Mouse (Mus musculus) limb, embryonic 12.5 days (tissue): ENCODE measurements at regions not wholly inside any gene's neighbourhood (a gene's known extent, or its start where the extent isn't known, plus 50 kb on each side); places are given as distances from the start of the nearest gene placed in this dataset.
"Not testable (repeated sequence)": the region's sequence is repeated elsewhere in the genome, so short reads cannot be mapped to it uniquely, and the experiment has no call there.

ENCODE experiments used
- ATAC-seq: fragments of 200-750 bp; cut with Nextera tagmentation; 2 replicates; pipeline ENCODE4 v1.8.0; 2017; ENCODE audit warnings: low read depth, moderate TSS enrichment; ENCODE audit not compliant: insufficient number of reproducible peaks, insufficient read depth, low FRiP score, low TSS enrichment
- H3K27ac ChIP-seq: fragments of 300-500 bp; sonication (generic); 2 replicates; pipeline ENCODE4 v1.5.1; 2016; ENCODE audit warnings: mild to moderate bottlenecking, moderate library complexity
- H3K27me3 ChIP-seq: fragments of 300-500 bp; sonication (generic); 2 replicates; pipeline ENCODE4 v1.6.1; 2016; ENCODE audit warnings: mild to moderate bottlenecking, moderate library complexity
- H3K36me3 ChIP-seq: fragments of 300-500 bp; sonication (generic); 2 replicates; pipeline ENCODE4 v1.6.1; 2016; ENCODE audit warnings: mild to moderate bottlenecking, moderate library complexity
- H3K4me1 ChIP-seq: fragments of 300-500 bp; sonication (generic); replicated peaks from 2 replicates; pipeline ENCODE4 v1.6.1; 2016
- H3K4me2 ChIP-seq: fragments of 300-500 bp; sonication (generic); 2 replicates; pipeline ENCODE4 v1.6.1; 2016; ENCODE audit warnings: mild to moderate bottlenecking, moderate library complexity
- H3K4me3 ChIP-seq: fragments of 300-500 bp; sonication (generic); replicated peaks from 2 replicates; pipeline ENCODE4 v1.5.1; 2016; ENCODE audit warnings: mild to moderate bottlenecking
- H3K9ac ChIP-seq: fragments of 300-500 bp; sonication (generic); replicated peaks from 2 replicates; pipeline ENCODE4 v1.6.1; 2016; ENCODE audit warnings: mild to moderate bottlenecking, moderate library complexity
- H3K9me3 ChIP-seq: fragments of 300-500 bp; sonication (generic); 2 replicates; pipeline ENCODE4 v1.6.1; 2016; ENCODE audit warnings: mild to moderate bottlenecking, moderate library complexity
- WGBS: fragments of 180-500 bp; shearing (Covaris S2); methylation state at CpG from one replicate; pipeline ENCODE4 v1.1.7; 2016; 5-methylcytosine and 5-hydroxymethylcytosine counted together

DNA sequence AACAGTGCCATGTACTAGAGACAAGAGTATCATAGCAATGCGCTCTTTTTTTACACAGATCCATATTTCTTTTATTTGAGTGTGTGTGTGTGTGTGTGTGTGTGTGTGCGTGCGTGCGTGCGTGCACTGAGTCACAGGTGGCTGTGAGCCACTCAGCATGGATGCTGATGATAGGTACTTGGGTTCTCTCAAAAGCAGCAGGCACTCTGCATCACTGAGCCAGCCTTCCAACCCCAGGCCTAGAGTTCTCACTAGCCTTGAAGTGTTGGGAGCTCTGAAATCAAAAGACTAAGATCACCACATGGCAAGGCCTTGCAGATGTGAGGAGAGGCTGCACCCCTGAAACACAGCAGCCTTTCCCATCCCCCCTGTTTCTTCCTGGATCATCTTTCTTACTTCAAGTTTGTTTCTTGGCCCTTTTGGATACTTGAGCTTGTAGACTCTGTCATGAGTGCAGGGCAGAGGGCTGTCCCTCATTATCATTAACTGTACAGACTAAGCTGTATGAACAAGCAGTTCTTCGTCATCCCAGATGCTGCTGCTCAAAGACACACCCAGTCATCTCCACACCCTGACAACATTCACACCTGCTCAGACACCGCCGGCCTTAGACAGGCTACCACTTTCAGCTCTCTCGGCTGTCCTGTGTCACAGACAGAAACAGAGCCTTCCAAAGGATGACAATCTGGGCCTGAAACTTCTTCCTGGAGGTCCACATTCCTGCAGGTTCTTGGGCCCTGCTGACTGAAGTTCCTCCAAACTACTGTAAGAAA, 405.5 kb upstream of the Ercc4 start:
- H3K9ac ChIP-seq: no peak overlapping the region
- no peaks in the 10 kb centered on the region for H3K27me3 ChIP-seq
- no peak for ATAC-seq
- no peak overlapping the region for H3K4me2 ChIP-seq
- H3K4me3 ChIP-seq: no peak overlapping the region
- H3K36me3 ChIP-seq: no peaks in the 10 kb centered on the region
- WGBS: 77% methylated on average over 9 of the region's 9 CpGs
- H3K27ac ChIP-seq: no peak overlapping the region
- no peaks in the 10 kb centered on the region for H3K9me3 ChIP-seq
- no peaks in the 10 kb centered on the region for H3K4me1 ChIP-seq

DNA sequence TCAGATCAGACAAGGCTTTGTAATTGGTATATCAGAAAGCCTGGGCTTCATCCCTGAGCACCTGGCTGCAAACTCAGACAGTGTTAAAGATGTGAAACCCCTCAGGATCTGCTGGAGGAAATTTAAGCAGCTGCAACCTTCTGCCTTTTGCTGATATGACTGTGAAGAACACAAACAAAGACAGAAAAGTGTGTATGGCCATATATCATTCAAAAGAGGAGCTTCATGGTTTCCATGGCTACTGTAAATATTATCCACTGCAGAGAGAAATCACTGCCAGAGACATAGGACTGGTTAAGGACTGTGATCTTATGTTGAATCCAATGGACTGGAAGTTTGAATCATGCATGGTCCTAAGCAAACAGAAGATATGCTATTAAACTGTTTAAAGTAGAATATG, 402.6 kb upstream of the Ercc4 start:
- no peak overlapping the region for H3K4me2 ChIP-seq
- H3K9me3 ChIP-seq: no peaks in the 10 kb centered on the region
- no peaks in the 10 kb centered on the region for H3K27me3 ChIP-seq
- ATAC-seq: no peak
- no peak overlapping the region for H3K27ac ChIP-seq
- H3K4me3 ChIP-seq: no peak overlapping the region
- no peaks in the 10 kb centered on the region for H3K4me1 ChIP-seq
- no peak overlapping the region for H3K9ac ChIP-seq
- H3K36me3 ChIP-seq: no peaks in the 10 kb centered on the region

DNA sequence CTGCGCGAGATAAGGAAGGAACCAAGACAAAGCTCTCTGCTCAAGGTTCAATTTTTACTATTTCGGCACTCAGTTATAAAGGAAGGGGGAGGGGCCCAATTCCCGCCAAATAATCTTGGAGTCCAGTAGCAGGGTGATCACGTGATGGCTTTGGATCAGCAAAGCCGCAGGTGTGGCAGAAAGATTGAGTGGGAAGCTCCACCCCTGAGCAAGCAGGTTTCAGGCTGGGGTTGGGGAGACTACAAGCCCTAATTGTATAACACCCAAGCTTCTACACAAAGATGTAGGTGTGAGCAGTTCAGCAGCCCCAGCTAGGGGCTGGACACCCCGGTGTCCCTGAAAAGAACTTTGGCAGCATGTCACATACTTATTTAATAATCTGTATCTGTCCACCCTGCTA, 388.1 kb upstream of the Ercc4 start:
- 85% methylated on average over 6 of the region's 7 CpGs for WGBS
- not testable (repeated sequence) for H3K27ac ChIP-seq

DNA sequence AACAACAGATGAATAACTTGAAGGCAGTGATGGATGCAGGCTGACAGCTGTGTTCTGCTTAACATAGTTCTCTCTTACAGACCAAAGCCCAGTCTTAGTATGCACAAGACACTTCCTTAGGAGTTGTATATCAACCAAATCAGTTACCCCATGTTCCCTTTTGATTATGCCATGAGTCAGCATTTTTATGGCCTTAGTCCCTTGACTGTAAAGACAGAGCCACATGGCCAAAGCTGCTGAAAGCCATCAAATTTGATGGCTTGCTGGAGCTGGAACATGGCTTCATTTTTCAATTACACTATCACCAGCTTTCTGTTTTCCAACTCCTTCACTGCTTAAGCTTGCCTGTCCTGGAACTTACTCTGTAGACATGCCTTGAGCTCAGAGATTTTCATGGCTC, 383.4 kb upstream of the Ercc4 start:
- Histone ChIP-seq H3K9me3 (no peaks in the 10 kb centered on the region), H3K9ac (no peak overlapping the region), H3K4me2 (no peak overlapping the region), H3K4me1 (no peaks in the 10 kb centered on the region), H3K27me3 (no peaks in the 10 kb centered on the region), H3K36me3 (no peaks in the 10 kb centered on the region), H3K4me3 (no peak overlapping the region), H3K27ac (no peak overlapping the region)
- no peak for ATAC-seq

More for the DNA sequence above, 388.1 kb upstream of the Ercc4 start:
- H3K36me3 ChIP-seq, H3K27me3 ChIP-seq, ATAC-seq, H3K9me3 ChIP-seq, H3K9ac ChIP-seq, H3K4me2 ChIP-seq, H3K4me1 ChIP-seq, H3K4me3 ChIP-seq: not testable (repeated sequence)

DNA sequence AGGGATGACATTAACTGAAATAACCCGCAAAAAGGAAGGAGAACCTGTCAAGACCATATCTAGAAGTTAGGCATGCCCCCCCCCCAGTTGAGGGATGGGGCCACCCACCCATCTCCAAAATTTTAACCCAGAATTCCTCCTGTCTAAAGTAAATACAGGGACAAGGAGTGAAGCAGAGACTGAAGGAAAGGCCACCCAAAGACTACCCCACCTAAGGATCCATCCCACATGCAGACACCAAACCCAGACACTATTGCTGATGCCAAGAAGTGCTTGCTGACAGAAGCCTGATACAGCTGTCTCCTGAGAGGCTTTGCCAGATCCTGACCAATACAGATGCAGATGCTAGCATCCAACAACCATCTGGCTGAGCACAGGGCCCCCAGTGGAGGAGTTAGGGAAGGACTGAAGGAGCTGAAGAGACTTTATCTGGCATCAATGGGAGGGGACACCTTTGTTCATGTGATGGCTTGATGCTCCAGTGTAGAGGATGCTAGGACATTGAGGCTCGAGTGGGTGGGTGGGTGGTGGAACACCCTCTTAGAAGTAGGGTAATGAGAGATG, 379.2 kb upstream of the Ercc4 start:
- H3K36me3 ChIP-seq, H3K27ac ChIP-seq, H3K4me2 ChIP-seq, H3K27me3 ChIP-seq, ATAC-seq, H3K9ac ChIP-seq, H3K9me3 ChIP-seq, H3K4me1 ChIP-seq, H3K4me3 ChIP-seq: not testable (repeated sequence)
- 81% methylated on average over 2 of the region's 2 CpGs for WGBS

DNA sequence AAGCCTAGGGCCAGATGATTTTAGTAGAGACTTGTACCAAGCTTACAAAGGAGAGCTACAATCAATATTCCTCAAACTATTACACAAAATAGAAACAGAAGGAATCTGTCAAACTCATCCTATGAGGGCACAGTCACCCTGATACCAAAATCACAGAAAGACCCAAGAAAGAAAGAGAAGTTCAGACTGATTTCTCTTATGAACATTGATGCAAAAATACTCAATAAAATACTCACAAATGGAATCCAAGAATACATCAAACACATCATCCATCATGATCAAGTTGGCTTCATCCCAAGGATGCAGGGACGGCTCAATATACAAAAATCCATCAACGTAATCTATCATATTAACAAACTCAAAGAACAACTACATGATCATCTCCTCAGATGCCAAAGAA, 377.9 kb upstream of the Ercc4 start:
- no peaks in the 10 kb centered on the region for H3K4me1 ChIP-seq
- H3K27ac ChIP-seq: no peak overlapping the region
- ATAC-seq: no peak
- no peak overlapping the region for H3K9ac ChIP-seq
- no peaks in the 10 kb centered on the region for H3K9me3 ChIP-seq
- WGBS: 83% methylated on average over 2 of the region's 2 CpGs
- H3K36me3 ChIP-seq: no peaks in the 10 kb centered on the region
- no peak overlapping the region for H3K4me2 ChIP-seq
- H3K27me3 ChIP-seq: no peaks in the 10 kb centered on the region
- H3K4me3 ChIP-seq: no peak overlapping the region

DNA sequence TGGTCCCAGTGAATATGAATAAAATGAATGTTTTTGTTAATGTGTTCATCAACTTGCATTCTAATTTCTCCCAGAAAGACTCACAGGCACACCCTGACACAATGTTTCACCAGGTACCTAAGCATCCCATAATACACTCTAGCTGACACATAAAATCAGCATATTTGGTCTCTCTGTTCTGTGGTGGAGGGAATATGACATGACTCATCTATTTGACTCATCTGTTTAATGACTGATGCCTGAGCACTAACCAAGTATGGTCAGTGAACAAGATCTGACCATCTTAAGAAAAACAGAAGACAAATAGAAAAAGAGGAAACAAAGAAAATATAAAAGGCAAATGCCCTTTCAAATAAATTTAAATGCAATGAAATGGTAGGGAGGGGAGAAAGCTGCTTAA, 367.0 kb upstream of the Ercc4 start:
- H3K9ac ChIP-seq: no peak overlapping the region
- H3K9me3 ChIP-seq: no peaks in the 10 kb centered on the region
- no peak overlapping the region for H3K27ac ChIP-seq
- no peak for ATAC-seq
- no peak overlapping the region for H3K4me3 ChIP-seq
- H3K36me3 ChIP-seq: no peaks in the 10 kb centered on the region
- no peaks in the 10 kb centered on the region for H3K27me3 ChIP-seq
- H3K4me2 ChIP-seq: no peak overlapping the region
- no peaks in the 10 kb centered on the region for H3K4me1 ChIP-seq

DNA sequence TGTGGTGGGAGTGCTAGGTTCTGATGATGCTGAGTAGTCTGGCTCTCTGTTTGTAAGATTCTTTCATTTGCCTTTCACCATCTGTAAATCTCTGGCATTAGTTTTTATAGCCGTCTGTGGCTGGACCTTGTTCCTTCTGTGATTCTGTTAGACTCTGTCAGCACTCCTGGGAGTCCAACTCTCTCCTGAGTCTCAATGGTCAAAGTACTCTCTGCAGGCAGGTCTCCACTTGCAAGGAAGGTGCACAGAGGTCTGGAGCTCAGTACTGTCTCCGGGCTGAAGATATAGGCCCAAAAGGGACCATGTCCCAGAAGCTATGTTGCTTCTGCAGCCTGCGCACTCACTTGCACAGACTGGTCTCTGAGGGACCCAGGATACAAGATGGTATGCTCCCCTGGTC, 356.3 kb upstream of the Ercc4 start:
- H3K4me3 ChIP-seq: no peak overlapping the region
- H3K36me3 ChIP-seq: no peaks in the 10 kb centered on the region
- 85% methylated on average over 3 of the region's 3 CpGs for WGBS
- ATAC-seq: no peak
- H3K9me3 ChIP-seq: no peaks in the 10 kb centered on the region
- H3K27ac ChIP-seq: no peak overlapping the region
- no peaks in the 10 kb centered on the region for H3K4me1 ChIP-seq
- no peak overlapping the region for H3K9ac ChIP-seq
- no peaks in the 10 kb centered on the region for H3K27me3 ChIP-seq
- H3K4me2 ChIP-seq: no peak overlapping the region

DNA sequence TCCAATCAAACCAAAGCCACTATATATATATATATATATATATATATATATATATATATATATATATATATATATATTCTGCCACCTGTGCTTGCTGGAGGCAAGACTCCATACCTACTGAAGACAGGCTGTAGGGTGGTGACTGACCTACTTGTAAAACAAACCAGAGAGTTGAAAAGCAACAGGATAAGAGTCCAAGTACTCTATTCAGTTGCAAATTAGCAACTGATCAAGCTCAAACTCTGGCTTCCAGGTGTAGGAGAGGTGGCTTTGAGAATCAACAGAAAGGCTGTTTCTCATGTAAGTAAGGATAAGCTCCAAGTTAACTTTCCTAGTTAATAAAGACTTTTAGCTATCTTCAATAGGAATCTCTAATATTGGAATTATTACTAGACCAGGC, 355.1 kb upstream of the Ercc4 start:
- Histone ChIP-seq H3K27me3 (no peaks in the 10 kb centered on the region), H3K9ac (no peak overlapping the region), H3K4me3 (no peak overlapping the region), H3K27ac (no peak overlapping the region), H3K36me3 (no peaks in the 10 kb centered on the region), H3K9me3 (no peaks in the 10 kb centered on the region), H3K4me2 (no peak overlapping the region), H3K4me1 (no peaks in the 10 kb centered on the region)
- no peak for ATAC-seq

DNA sequence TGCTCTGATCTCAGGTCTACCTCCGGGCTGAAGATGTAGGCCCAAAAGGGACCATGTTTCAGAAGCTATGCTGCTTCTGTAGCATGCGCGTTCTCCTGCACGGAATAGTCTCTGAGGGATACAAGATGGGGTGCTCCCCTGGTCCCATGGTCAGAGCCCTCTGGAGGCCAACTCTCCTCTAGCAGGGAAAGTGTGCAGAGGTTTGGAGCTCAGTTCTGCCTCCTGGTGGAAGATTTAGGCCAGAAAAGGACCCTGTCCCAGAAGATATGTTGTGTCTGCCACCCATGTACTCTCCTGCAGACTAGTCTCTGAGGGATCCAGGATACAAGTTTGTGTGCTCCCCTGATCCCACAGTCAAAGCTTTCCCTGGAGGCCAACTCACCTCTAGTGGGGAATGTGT, 350.9 kb upstream of the Ercc4 start:
- H3K4me1 ChIP-seq: no peaks in the 10 kb centered on the region
- H3K4me2 ChIP-seq: no peak overlapping the region
- no peak overlapping the region for H3K9ac ChIP-seq
- WGBS: 85% methylated on average over 4 of the region's 4 CpGs
- no peak overlapping the region for H3K4me3 ChIP-seq
- H3K27me3 ChIP-seq: no peaks in the 10 kb centered on the region
- no peak for ATAC-seq
- no peaks in the 10 kb centered on the region for H3K9me3 ChIP-seq
- no peak overlapping the region for H3K27ac ChIP-seq
- H3K36me3 ChIP-seq: no peaks in the 10 kb centered on the region

DNA sequence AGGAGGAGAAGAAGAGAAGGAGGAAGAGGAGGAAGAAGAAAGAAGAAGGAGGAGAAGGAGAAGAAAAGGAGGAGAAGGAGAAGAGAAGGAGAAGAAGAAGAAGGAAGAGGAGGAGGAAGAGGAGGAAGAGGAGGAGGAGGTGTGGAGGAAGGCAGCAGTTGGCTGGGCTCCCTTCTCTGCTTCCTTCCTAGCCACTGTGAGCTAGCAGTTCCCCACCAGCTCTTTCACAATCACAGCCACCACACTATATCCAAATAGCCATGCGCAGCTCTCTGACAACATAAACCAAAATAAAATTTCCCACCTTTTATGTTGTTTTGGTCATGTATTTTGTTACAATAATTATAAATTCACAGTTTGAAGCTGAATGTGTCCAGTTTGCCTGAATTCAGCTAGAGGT, 345.3 kb upstream of the Ercc4 start:
- H3K9ac ChIP-seq: no peak overlapping the region
- no peaks in the 10 kb centered on the region for H3K4me1 ChIP-seq
- ATAC-seq: no peak

DNA sequence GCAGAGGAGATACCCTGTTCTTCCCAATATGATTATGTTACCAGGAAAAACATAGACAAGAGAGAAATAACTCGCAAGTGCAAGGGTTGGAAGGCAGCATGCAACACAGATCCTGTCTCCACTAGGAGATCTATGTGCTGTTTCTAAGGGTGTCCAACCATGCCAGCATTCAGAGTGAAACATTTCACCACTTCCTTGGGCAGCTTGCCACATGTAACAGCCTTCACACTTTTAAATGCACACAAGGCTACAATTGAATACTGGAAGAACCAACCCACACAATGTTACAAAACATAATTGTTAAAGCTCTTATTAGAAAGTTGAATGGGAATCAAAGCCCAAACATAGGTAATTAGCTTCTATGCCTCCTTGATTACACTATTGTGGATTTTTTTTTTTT, 344.9 kb upstream of the Ercc4 start:
- no peaks in the 10 kb centered on the region for H3K27me3 ChIP-seq
- H3K4me2 ChIP-seq: no peak overlapping the region
- WGBS: 84% methylated on average over 1 of the region's 1 CpGs
- H3K4me3 ChIP-seq: no peak overlapping the region
- no peak overlapping the region for H3K9ac ChIP-seq
- no peak for ATAC-seq
- H3K4me1 ChIP-seq: no peaks in the 10 kb centered on the region
- H3K36me3 ChIP-seq: no peaks in the 10 kb centered on the region
- H3K9me3 ChIP-seq: no peaks in the 10 kb centered on the region
- no peak overlapping the region for H3K27ac ChIP-seq

More for the DNA sequence above, 345.3 kb upstream of the Ercc4 start:
- H3K27me3 ChIP-seq: no peaks in the 10 kb centered on the region
- no peak overlapping the region for H3K4me3 ChIP-seq
- H3K9me3 ChIP-seq: no peaks in the 10 kb centered on the region
- WGBS: 100% methylated on average over 1 of the region's 1 CpGs
- H3K27ac ChIP-seq: no peak overlapping the region
- no peaks in the 10 kb centered on the region for H3K36me3 ChIP-seq
- no peak overlapping the region for H3K4me2 ChIP-seq
